Mouse (Mus musculus): Measurements from ENCODE around the gene Gm13101. TPM values are rescaled to one million over a fixed set of nuclear protein-coding genes. Genes with fewer than 3 reads are reported as not detected.
"Not testable (repeated sequence)": the region's sequence is repeated elsewhere in the genome, so short reads cannot be mapped to it uniquely, and the experiment has no call there.

Gm13101 gene
- polyA plus RNA-seq (2015; fragmentation: Nextera tagmentation; extraction: Ambion mirVana): not detected in 2 replicates

GRCm38 (mm10) chr4:143966850-143967249 lies at the start of gene Gm13101:
Gm13101 (minus strand) TSS chr4:143966950.
- not testable (repeated sequence) for H3K36me3 ChIP-seq; H3K4me2 ChIP-seq (replicated peaks); H3K27me3 ChIP-seq; H3K4me1 ChIP-seq; H3K9ac ChIP-seq; ATAC-seq (ENCODE audit: insufficient number of reproducible peaks, low FRiP score, low TSS enrichment, low read depth); H3K9me3 ChIP-seq (replicated peaks); H3K27ac ChIP-seq (replicated peaks); H3K4me3 ChIP-seq (replicated peaks)
- 36% methylated on average over 2 of the region's 2 CpGs for WGBS

DNA sequence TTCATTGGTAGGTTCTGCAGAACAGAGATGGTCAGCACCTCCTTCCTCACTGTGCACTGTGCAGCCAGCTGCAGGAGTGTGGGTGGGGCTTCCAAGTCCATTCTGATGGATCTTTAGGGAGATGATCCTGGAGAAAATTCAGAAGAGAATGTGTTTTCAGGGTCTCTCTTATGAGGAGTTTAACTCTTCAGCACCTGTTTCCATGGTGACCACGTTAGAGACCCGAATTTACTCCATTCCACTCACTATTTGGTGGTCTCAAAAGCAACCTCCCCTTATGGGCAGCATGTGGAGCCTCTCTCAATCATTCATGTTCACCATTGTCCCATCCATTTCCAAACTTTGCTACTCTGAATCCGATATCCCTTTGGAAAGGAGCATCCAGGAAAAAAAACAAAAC lies 27.5 kb upstream of the Gm13101 start, which contains the start of gene Pramef17:
Pramef17 (minus strand) TSS at position 101 of the 400 bp plus-strand sequence.
- H3K36me3 ChIP-seq: not testable (repeated sequence)
- 51% methylated on average over 3 of the region's 3 CpGs for WGBS

DNA sequence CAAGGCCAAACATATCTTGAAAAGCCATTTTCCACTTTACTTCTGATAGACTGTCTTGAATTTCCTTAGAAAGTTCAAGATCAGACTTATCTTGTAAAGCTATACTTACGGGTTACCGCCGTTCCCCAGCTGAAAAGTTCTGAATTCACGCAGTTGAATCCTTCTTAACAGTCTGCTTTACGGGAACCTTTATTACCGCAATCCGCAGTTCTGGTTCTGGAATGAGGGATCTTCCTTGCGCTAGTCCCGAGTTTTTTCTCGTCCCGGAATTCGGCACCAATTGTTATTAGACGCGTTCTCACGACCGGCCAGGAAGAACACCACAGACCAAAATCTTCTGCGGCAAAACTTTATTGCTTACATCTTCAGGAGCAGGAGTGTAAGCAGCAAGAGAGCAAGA lies 21.4 kb upstream of the Gm13101 start:
- H3K9ac ChIP-seq; H3K36me3 ChIP-seq; ATAC-seq (ENCODE audit: insufficient number of reproducible peaks, low FRiP score, low TSS enrichment, low read depth); H3K4me3 ChIP-seq (replicated peaks); H3K4me2 ChIP-seq (replicated peaks); H3K27me3 ChIP-seq; H3K27ac ChIP-seq (replicated peaks); H3K4me1 ChIP-seq; H3K9me3 ChIP-seq (replicated peaks): not testable (repeated sequence)
- WGBS: 95% methylated on average over 17 of the region's 17 CpGs

More for the DNA sequence above, 27.5 kb upstream of the Gm13101 start, which contains the start of gene Pramef17:
- not testable (repeated sequence) for ATAC-seq (ENCODE audit: insufficient number of reproducible peaks, low FRiP score, low TSS enrichment, low read depth); H3K4me1 ChIP-seq; H3K27ac ChIP-seq (replicated peaks); H3K4me2 ChIP-seq (replicated peaks); H3K9me3 ChIP-seq (replicated peaks); H3K27me3 ChIP-seq; H3K9ac ChIP-seq; H3K4me3 ChIP-seq (replicated peaks)

- H3K9ac ChIP-seq; H3K4me1 ChIP-seq; H3K9me3 ChIP-seq (replicated peaks); H3K36me3 ChIP-seq; ATAC-seq (ENCODE audit: insufficient number of reproducible peaks, low FRiP score, low TSS enrichment, low read depth); H3K27ac ChIP-seq (replicated peaks); H3K4me2 ChIP-seq (replicated peaks); H3K4me3 ChIP-seq (replicated peaks); H3K27me3 ChIP-seq: not testable (repeated sequence)
- WGBS: 99% methylated on average over 12 of the region's 17 CpGs
These were observed 20.8 kb upstream of the Gm13101 start for GRCm38 (mm10) chr4:143987475-143987941.

GRCm38 (mm10) chr4:143985733-143986132 lies 19.0 kb upstream of the Gm13101 start:
- H3K36me3 ChIP-seq; H3K9ac ChIP-seq; H3K4me3 ChIP-seq (replicated peaks); H3K9me3 ChIP-seq (replicated peaks); H3K4me2 ChIP-seq (replicated peaks); ATAC-seq (ENCODE audit: insufficient number of reproducible peaks, low FRiP score, low TSS enrichment, low read depth); H3K27me3 ChIP-seq; H3K4me1 ChIP-seq; H3K27ac ChIP-seq (replicated peaks): not testable (repeated sequence)
- 94% methylated on average over 2 of the region's 9 CpGs for WGBS

DNA sequence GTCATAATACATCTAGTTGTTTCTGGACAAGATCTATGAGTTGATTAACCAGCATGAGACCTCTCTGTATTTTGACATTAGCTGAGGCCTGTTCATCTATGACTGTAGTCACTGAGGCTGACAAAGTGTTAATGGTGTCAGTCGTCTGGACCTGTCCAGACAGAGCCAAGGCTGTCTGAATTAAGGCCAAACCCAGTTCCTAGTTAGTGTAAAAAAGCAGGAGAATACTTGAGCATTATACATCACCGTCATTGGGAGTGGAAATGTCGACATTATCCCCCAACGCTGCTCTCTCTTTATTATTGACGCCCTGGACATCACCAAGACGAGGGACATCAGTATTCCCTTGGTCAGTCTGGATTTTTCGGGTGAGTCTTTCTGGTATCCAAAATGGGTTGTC lies 18.4 kb upstream of the Gm13101 start:
- H3K9ac ChIP-seq; H3K4me1 ChIP-seq; H3K4me3 ChIP-seq (replicated peaks); H3K27me3 ChIP-seq; H3K9me3 ChIP-seq (replicated peaks); H3K4me2 ChIP-seq (replicated peaks); H3K36me3 ChIP-seq; ATAC-seq (ENCODE audit: insufficient number of reproducible peaks, low FRiP score, low TSS enrichment, low read depth); H3K27ac ChIP-seq (replicated peaks): not testable (repeated sequence)
- WGBS: no CpG with 5 or more reads among the region's 7 CpGs

GRCm38 (mm10) chr4:143983446-143983845 lies 16.7 kb upstream of the Gm13101 start:
- WGBS: 40% methylated on average over 1 of the region's 1 CpGs
- H3K9me3 ChIP-seq (replicated peaks); H3K4me1 ChIP-seq; H3K4me3 ChIP-seq (replicated peaks); H3K36me3 ChIP-seq; H3K27ac ChIP-seq (replicated peaks); H3K4me2 ChIP-seq (replicated peaks); ATAC-seq (ENCODE audit: insufficient number of reproducible peaks, low FRiP score, low TSS enrichment, low read depth); H3K27me3 ChIP-seq; H3K9ac ChIP-seq: not testable (repeated sequence)

DNA sequence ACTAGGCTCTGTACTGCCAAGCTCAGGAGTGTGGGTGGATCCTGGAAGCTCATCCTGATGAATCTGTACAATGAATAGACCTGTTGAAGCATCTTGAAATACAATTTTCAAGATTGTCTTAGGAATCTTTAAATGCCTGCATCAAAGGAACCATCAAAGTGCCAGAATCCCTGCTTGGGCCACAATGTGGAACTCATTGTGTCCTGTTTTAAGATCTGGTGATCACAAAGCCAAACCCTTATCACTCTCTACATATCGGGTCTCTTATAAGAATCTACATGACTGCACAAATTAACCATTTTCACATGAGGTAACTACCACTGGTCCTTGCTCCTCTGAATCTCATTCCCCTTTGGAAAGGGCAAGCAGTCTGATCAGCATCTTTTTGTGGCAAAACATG lies 15.8 kb downstream of the Gm13101 start, which contains the start of gene Pramef25:
Pramef25 (minus strand) TSS at position 101 of the 400 bp plus-strand sequence.
- H3K4me3 ChIP-seq (replicated peaks); ATAC-seq (ENCODE audit: insufficient number of reproducible peaks, low FRiP score, low TSS enrichment, low read depth); H3K9me3 ChIP-seq (replicated peaks); H3K27ac ChIP-seq (replicated peaks); H3K36me3 ChIP-seq; H3K27me3 ChIP-seq; H3K9ac ChIP-seq; H3K4me2 ChIP-seq (replicated peaks); H3K4me1 ChIP-seq: not testable (repeated sequence)
- WGBS: 95% methylated on average over 1 of the region's 1 CpGs

Other genes starting within 250 kb of the Gm13101 start
- not detected in 2 replicates for gene Gm13078, start 247.5 kb downstream of the Gm13101 start, polyA plus RNA-seq (2015; fragmentation: Nextera tagmentation; extraction: Ambion mirVana)
- gene Gm13023, start 177.6 kb downstream of the Gm13101 start, polyA plus RNA-seq (2015; fragmentation: Nextera tagmentation; extraction: Ambion mirVana): not detected in 2 replicates
- not detected in 2 replicates for gene Gm13084, start 150.9 kb downstream of the Gm13101 start, polyA plus RNA-seq (2015; fragmentation: Nextera tagmentation; extraction: Ambion mirVana)
- not detected in 2 replicates for gene Gm13103, start 120.5 kb downstream of the Gm13101 start, polyA plus RNA-seq (2015; fragmentation: Nextera tagmentation; extraction: Ambion mirVana)
- not detected in 2 replicates for gene Pramef6, start 66.6 kb downstream of the Gm13101 start, polyA plus RNA-seq (2015; fragmentation: Nextera tagmentation; extraction: Ambion mirVana)
- gene Pramef25, start 15.9 kb downstream of the Gm13101 start, polyA plus RNA-seq (2015; fragmentation: Nextera tagmentation; extraction: Ambion mirVana): not detected in 2 replicates
- not detected in 2 replicates for gene Pramef17, start 27.4 kb upstream of the Gm13101 start, polyA plus RNA-seq (2015; fragmentation: Nextera tagmentation; extraction: Ambion mirVana)
- not detected in 2 replicates for gene Pramel4, start 92.2 kb upstream of the Gm13101 start, polyA plus RNA-seq (2015; fragmentation: Nextera tagmentation; extraction: Ambion mirVana)
- gene Gm13102, start 139.5 kb upstream of the Gm13101 start, polyA plus RNA-seq (2015; fragmentation: Nextera tagmentation; extraction: Ambion mirVana): not detected in 2 replicates
- gene Oog3, start 195.7 kb upstream of the Gm13101 start, polyA plus RNA-seq (2015; fragmentation: Nextera tagmentation; extraction: Ambion mirVana): not detected in 2 replicates
- not detected in 2 replicates for gene Oog2, start 223.8 kb upstream of the Gm13101 start, polyA plus RNA-seq (2015; fragmentation: Nextera tagmentation; extraction: Ambion mirVana)
- gene C87977, start 246.4 kb upstream of the Gm13101 start, polyA plus RNA-seq (2015; fragmentation: Nextera tagmentation; extraction: Ambion mirVana): not detected in 2 replicates

Measured in embryonic facial prominence, embryonic 15.5 days (tissue).